Mouse (Mus musculus): ENCODE measurements at regions not wholly inside any gene's neighbourhood (a gene's known extent, or its start where the extent isn't known, plus 50 kb on each side); places are given as distances from the start of the nearest gene placed in this dataset.

- TF ChIP-seq TAL1 (conservative IDR thresholded peaks at IDR 0.05; ENCODE audit: low read depth, low read length) (no peak), CTCF (IDR thresholded peaks at IDR 0.05; ENCODE audit: low read depth, low read length) (no peak), POLR2AphosphoS5 (IDR thresholded peaks at IDR 0.05; ENCODE audit: insufficient replicate concordance, low read depth, low read length) (no peak), GATA1 (IDR thresholded peaks at IDR 0.05; ENCODE audit: borderline replicate concordance, low read length) (no peak)
Observed at GRCm38 (mm10) chr8:96308989-96309718, 420.8 kb upstream of the Got2 start.
